Mouse (Mus musculus) C2C12 (cell line): Measurements from ENCODE around the gene Clns1a. TPM values are rescaled to one million over a fixed set of nuclear protein-coding genes. Genes with fewer than 3 reads are reported as not detected.

Source experiments
- H3K27me3 ChIP-seq: one replicate; pipeline ENCODE4 v1.6.1; 2011; ENCODE audit not compliant: control insufficient read depth, insufficient read depth, insufficient read length
- H3K36me3 ChIP-seq: one replicate; pipeline ENCODE4 v1.6.1; 2011; ENCODE audit not compliant: control insufficient read depth, insufficient read depth
- H3K4me3 ChIP-seq: one replicate; pipeline ENCODE4 v1.5.1; 2011; ENCODE audit warnings: mild to moderate bottlenecking, control low read depth; ENCODE audit not compliant: poor library complexity, insufficient read depth, severe bottlenecking
- H3K79me2 ChIP-seq: one replicate; pipeline ENCODE4 v1.6.1; 2011; ENCODE audit not compliant: control insufficient read depth, insufficient read depth
- H3K79me3 ChIP-seq: one replicate; pipeline ENCODE4 v1.6.1; 2011; ENCODE audit warnings: low read depth, control low read depth
- H3ac ChIP-seq: one replicate; pipeline ENCODE3; 2011; ENCODE audit warnings: low read depth; ENCODE audit not compliant: control insufficient read depth, insufficient read length
- CEBPB ChIP-seq: IDR thresholded peaks from one replicate; pipeline ENCODE4 v1.6.1; 2011; ENCODE audit warnings: low read depth, mild to moderate bottlenecking, control low read depth, moderate library complexity
- CTCF ChIP-seq: IDR thresholded peaks from one replicate; pipeline ENCODE4 v1.5.1; 2011; ENCODE audit not compliant: control insufficient read depth, insufficient read depth, insufficient read length
- FOSL1 ChIP-seq: IDR thresholded peaks from one replicate; pipeline ENCODE4 v1.8.0; 2011; ENCODE audit warnings: mild to moderate bottlenecking, low read length; ENCODE audit not compliant: poor library complexity, insufficient read depth, severe bottlenecking
- MAX ChIP-seq: IDR thresholded peaks from one replicate; pipeline ENCODE4 v1.6.1; 2011; ENCODE audit warnings: mild to moderate bottlenecking, control low read depth
- MYOD1 ChIP-seq: IDR thresholded peaks from one replicate; pipeline ENCODE4 v1.6.1; 2011; ENCODE audit warnings: low read depth; ENCODE audit not compliant: control insufficient read depth, insufficient read length
- MYOG ChIP-seq: IDR thresholded peaks from one replicate; pipeline ENCODE4 v1.6.1; 2011; ENCODE audit not compliant: control insufficient read depth, insufficient read length; ENCODE audit errors: extremely low read depth
- USF1 ChIP-seq: IDR thresholded peaks from one replicate; pipeline ENCODE4 v1.6.1; 2011; ENCODE audit warnings: low read depth, mild to moderate bottlenecking, control low read depth, moderate library complexity
- polyA plus RNA-seq: library from polyadenylated mRNA; unstranded; fragments of >200 nt; fragmentation: generic; extraction: Trizol; gene quantifications from one replicate; pipeline ENCODE4 v1.2.1, GENCODE M21; 2012; ENCODE audit warnings: missing spikeins

Gene Clns1a
- polyA plus RNA-seq, 1 experiment = 66.5 TPM

GRCm38 (mm10) chr7:97707123-97707522 is 10.7 kb downstream of the Clns1a start:
- no peak overlapping the region for H3ac ChIP-seq
- H3K4me3 ChIP-seq = no peak overlapping the region
- peaks cover 5% of the 10 kb centered on the region for H3K36me3 ChIP-seq
- H3K79me3 ChIP-seq = peaks cover 23% of the 10 kb centered on the region
- H3K27me3 ChIP-seq = no peaks in the 10 kb centered on the region
- peaks cover 64% of the 10 kb centered on the region for H3K79me2 ChIP-seq
- TF ChIP-seq MYOD1 = no peak
- no peak for TF ChIP-seq FOSL1
- TF ChIP-seq MYOG = no peak
- no peak for TF ChIP-seq MAX
- no peak for TF ChIP-seq CEBPB
- no peak for TF ChIP-seq CTCF
- no peak for TF ChIP-seq USF1

- Histone ChIP-seq H3ac (no peak overlapping the region), H3K79me3 (peaks cover 17% of the 10 kb centered on the region), H3K79me2 (peaks cover 57% of the 10 kb centered on the region), H3K27me3 (no peaks in the 10 kb centered on the region), H3K36me3 (peaks cover 9% of the 10 kb centered on the region), H3K4me3 (no peak overlapping the region)
- TF ChIP-seq CEBPB = no peak
- no peak for TF ChIP-seq MYOG
- no peak for TF ChIP-seq FOSL1
- no peak for TF ChIP-seq CTCF
- TF ChIP-seq MYOD1 = no peak
- TF ChIP-seq MAX = no peak
- no peak for TF ChIP-seq USF1
Observed at GRCm38 (mm10) chr7:97707809-97708208, 11.4 kb downstream of the Clns1a start.

- H3K36me3 ChIP-seq = peaks cover 19% of the 10 kb centered on the region
- H3K27me3 ChIP-seq = no peaks in the 10 kb centered on the region
- H3K4me3 ChIP-seq = no peak overlapping the region
- H3K79me2 ChIP-seq = peaks cover 43% of the 10 kb centered on the region
- no peak for TF ChIP-seq MAX
- no peak for TF ChIP-seq FOSL1
- TF ChIP-seq MYOG = no peak
- TF ChIP-seq MYOD1 = no peak
- no peak for TF ChIP-seq CTCF
- TF ChIP-seq CEBPB = no peak
- no peak for TF ChIP-seq USF1
- H3K79me3 ChIP-seq = peaks cover 6% of the 10 kb centered on the region
- H3ac ChIP-seq = no peak overlapping the region
Observed at GRCm38 (mm10) chr7:97709204-97709603, 12.8 kb downstream of the Clns1a start.

- no peak overlapping the region for H3ac ChIP-seq
- no peaks in the 10 kb centered on the region for H3K79me2 ChIP-seq
- TF ChIP-seq CTCF = no peak
- no peak overlapping the region for H3K4me3 ChIP-seq
- no peaks in the 10 kb centered on the region for H3K27me3 ChIP-seq
- peaks cover 40% of the 10 kb centered on the region for H3K36me3 ChIP-seq
- no peaks in the 10 kb centered on the region for H3K79me3 ChIP-seq
Observed at GRCm38 (mm10) chr7:97714651-97715050, 18.2 kb downstream of the Clns1a start.

GRCm38 (mm10) chr7:97717326-97717725 is 20.9 kb downstream of the Clns1a start:
- no peaks in the 10 kb centered on the region for H3K27me3 ChIP-seq
- no peak for TF ChIP-seq USF1
- no peak for TF ChIP-seq CEBPB
- no peaks in the 10 kb centered on the region for H3K79me3 ChIP-seq
- H3ac ChIP-seq = no peak overlapping the region
- H3K4me3 ChIP-seq = no peak overlapping the region
- peaks cover 35% of the 10 kb centered on the region for H3K36me3 ChIP-seq
- H3K79me2 ChIP-seq = no peaks in the 10 kb centered on the region

- Histone ChIP-seq H3ac (no peak overlapping the region), H3K4me3 (no peak overlapping the region), H3K79me2 (no peaks in the 10 kb centered on the region), H3K27me3 (no peaks in the 10 kb centered on the region), H3K79me3 (no peaks in the 10 kb centered on the region), H3K36me3 (peaks cover 21% of the 10 kb centered on the region)
- TF ChIP-seq CEBPB (no peak), CTCF (no peak), MAX (no peak), MYOG (no peak), FOSL1 (no peak), USF1 (no peak), MYOD1 (no peak)
Observed at GRCm38 (mm10) chr7:97719078-97719477, 22.6 kb downstream of the Clns1a start.
